Mouse (Mus musculus) left cerebral cortex, postnatal 10 days (tissue): ENCODE measurements around the gene Fgf8. TPM values are rescaled to one million over a fixed set of nuclear protein-coding genes. Genes with fewer than 3 reads are reported as not detected.

ENCODE experiments used
- total RNA-seq, 2 experiments: library from RNA; stranded (reverse); gene quantifications; 2 replicates each; pipeline ENCODE4 v1.2.3; 2021

Gene Fgf8
- total RNA-seq, 2 experiments from 2014 or later = not detected

Other genes with a start within 250 kb of the Fgf8 start
- 1 to 10 TPM; 5.4 to 5.8 TPM for gene Poll, start 182.4 kb downstream of the Fgf8 start, total RNA-seq
- 10 to 100 TPM; 55.4 to 58.4 TPM for gene Gm17018, start 182.3 kb downstream of the Fgf8 start, total RNA-seq
- gene Fbxw4, start 82.6 kb downstream of the Fgf8 start, total RNA-seq = 10 to 100 TPM; 28.7 to 33.3 TPM
- 10 to 100 TPM in 1 of 2 experiments, 1 to 10 TPM in 1; 9.7 to 11.1 TPM for gene Npm3, start 6.7 kb upstream of the Fgf8 start, total RNA-seq
- gene Mgea5, start 40.9 kb upstream of the Fgf8 start, total RNA-seq = 100 to 1,000 TPM; 146 to 152 TPM
- gene Kcnip2, start 73.1 kb upstream of the Fgf8 start, total RNA-seq = 100 to 1,000 TPM; 114 to 127 TPM